Mouse (Mus musculus): ENCODE results near the gene Klf13.

DNA sequence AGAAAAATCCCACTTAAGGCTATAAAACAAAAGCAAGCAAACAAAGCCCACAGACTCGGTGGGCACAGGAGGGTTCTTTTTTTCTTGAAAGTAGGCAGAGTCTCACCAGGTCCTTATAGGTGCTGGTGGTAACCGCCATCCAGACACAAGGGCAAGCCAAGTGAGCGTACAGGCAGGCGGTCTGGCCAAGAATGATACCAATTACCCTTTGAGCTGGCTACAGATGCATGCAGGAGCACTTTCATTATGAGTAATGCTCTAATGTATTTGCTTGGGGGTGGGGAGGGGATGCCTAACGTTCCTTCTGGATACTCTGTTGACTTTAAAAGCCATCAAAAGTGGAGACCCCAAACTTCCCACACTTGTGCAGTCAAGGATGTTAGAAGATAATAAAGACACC, 7.9 kb downstream of the Klf13 start:
- TF ChIP-seq CHD2 (IDR thresholded peaks at IDR 0.05; ENCODE audit: low read depth, low read length) (no peak), HCFC1 (IDR thresholded peaks at IDR 0.05; ENCODE audit: borderline replicate concordance, insufficient read depth, low read length) (no peak), ZNF384 (IDR thresholded peaks at IDR 0.05; ENCODE audit: low read depth, low read length) (no peak), ZC3H11A (IDR thresholded peaks at IDR 0.05; ENCODE audit: borderline replicate concordance, low read depth, low read length) (no peak), MAFK (IDR thresholded peaks at IDR 0.05; ENCODE audit: insufficient read depth, low read depth, low read length) (no peak)
